Comparison of ENCODE assay signal across 20 mouse cellular contexts in the genomic region with DNA sequence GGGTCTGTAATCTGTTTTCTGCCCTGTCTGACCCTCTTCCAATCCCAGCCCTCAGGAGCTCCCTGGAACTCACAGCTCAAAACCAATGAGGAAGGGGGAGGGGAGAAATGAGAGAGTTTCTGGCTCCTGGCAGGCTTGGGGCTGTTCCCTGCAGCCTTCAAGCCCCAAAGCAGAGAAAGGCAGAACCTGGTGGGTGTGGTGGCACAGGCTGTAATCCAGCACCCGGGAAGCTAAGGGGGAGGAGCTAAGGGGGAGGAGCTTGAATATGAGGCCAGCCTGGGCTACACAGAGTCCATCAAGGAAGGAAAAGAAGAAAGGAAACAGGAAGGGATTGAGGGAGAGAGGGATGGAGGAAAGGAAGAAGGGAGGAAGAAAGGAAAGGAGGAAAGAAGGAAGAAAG. TPM values are rescaled to one million over a fixed set of nuclear protein-coding genes. Genes with fewer than 3 reads are reported as not detected.
A peak's percentile ranks its signal among the peaks of the same experiment; 100 is the strongest.
DNase-seq lines count a peak whose midpoint lies in the region; ATAC-seq lines count a peak whose summit lies in the region.
"Had no signal": no experiment of that assay in that cellular context is flagged by ENCODE, and none has a peak within 500 bp of the region (broad histone marks: within the 10 kb centered on the region; RNA-seq: fewer than 3 reads in every experiment).

No protein-coding gene starts in this region.

- ATAC-seq in frontal cortex, adult (ENCODE audit: low TSS enrichment): no peak
- ATAC-seq: forebrain, embryonic 15.5 days; hindbrain, postnatal 0 days; Patski had no signal

- H3K4me1 ChIP-seq in heart, embryonic 10.5 days: peaks cover 44% of the 10 kb centered on the region
- H3K4me1 ChIP-seq: forebrain, embryonic 15.5 days had no signal

- no peaks in the 10 kb centered on the region for H3K27me3 ChIP-seq in heart, embryonic 10.5 days (ENCODE audit: insufficient read depth, poor library complexity, severe bottlenecking)
- H3K27me3 ChIP-seq: CH12.LX; forebrain, embryonic 15.5 days; heart, embryonic 13.5 days; Patski had no signal

- no peak overlapping the region for H3K4me3 ChIP-seq in heart, embryonic 10.5 days
- H3K4me3 ChIP-seq: embryonic facial prominence, embryonic 10.5 days; forebrain, embryonic 15.5 days; heart, adult 2 months; heart, embryonic 13.5 days; hindbrain, embryonic 12.5 days had no signal

- no peaks in the 10 kb centered on the region for H3K9me3 ChIP-seq in heart, embryonic 10.5 days
- H3K9me3 ChIP-seq: embryonic facial prominence, embryonic 10.5 days; forebrain, embryonic 15.5 days; heart, embryonic 13.5 days; hindbrain, embryonic 12.5 days had no signal

- 19% methylated on average over 1 of the region's 1 CpGs for WGBS in heart, embryonic 10.5 days

- peak overlapping the region; percentile 63 for H3K27ac ChIP-seq in heart, embryonic 10.5 days
- H3K27ac ChIP-seq: embryonic facial prominence, embryonic 10.5 days; forebrain, embryonic 15.5 days; heart, adult 2 months; heart, embryonic 13.5 days; hindbrain, embryonic 12.5 days; hindbrain, postnatal 0 days had no signal

- no peaks in the 10 kb centered on the region for H3K36me3 ChIP-seq in heart, embryonic 10.5 days
- H3K36me3 ChIP-seq: embryonic facial prominence, embryonic 10.5 days; forebrain, embryonic 15.5 days; G1E; heart, embryonic 13.5 days; hindbrain, embryonic 12.5 days had no signal

- DNase-seq in heart, embryonic 10.5 days (ENCODE audit: low spot score): no peak
- DNase-seq in heart, postnatal 36 days: no peak
- DNase-seq in thymus, postnatal 4 days: peak; percentile 5
- DNase-seq in thymus, postnatal 14 days: no peak
- DNase-seq in R1 (ENCODE audit: low read depth, low spot score): peak; percentile 51
- no peak for DNase-seq in left cerebral cortex, postnatal 14 days (ENCODE audit: low spot score in 2 of 2)
- DNase-seq: adrenal gland, adult 8-10 months; adrenal gland, postnatal 36 days; gastrocnemius, postnatal 10 days; heart, postnatal 4 days had no signal

- intact Hi-C loops in heart, postnatal 36 days (cut with DNase I): no loop called here
- intact Hi-C loops in left cerebral cortex, postnatal 14 days (cut with DNase I): no loop called here

RNA-seq across cellular contexts. Expression of a gene that starts 18.9 kb away (rescaled TPM):
- 38.1 and 45.8 TPM in 2 replicates for polyA plus RNA-seq in heart, embryonic 10.5 days (2016; fragmentation: Nextera tagmentation; extraction: Ambion mirVana)
- 10 to 100 TPM; 38.8 to 41.7 TPM for total RNA-seq in heart, postnatal 36 days (2021)
- total RNA-seq in left cerebral cortex, postnatal 14 days (2021): 10 to 100 TPM; 86.2 to 98.9 TPM

Comparison
In these comparisons a context has a peak if more than half of its experiments do, and no peak if none do; other contexts are left out.
1. DNase-seq: peak in thymus, postnatal 4 days (single experiment) and R1 (single experiment); none in heart, embryonic 10.5 days (single experiment), heart, postnatal 36 days (0 of 2), thymus, postnatal 14 days (single experiment) and left cerebral cortex, postnatal 14 days (0 of 2).